Mouse (Mus musculus): ENCODE measurements around the gene Slc26a1. TPM values are rescaled to one million over a fixed set of nuclear protein-coding genes. Genes with fewer than 3 reads are reported as not detected.
"Not testable (repeated sequence)": the region's sequence is repeated elsewhere in the genome, so short reads cannot be mapped to it uniquely, and the experiment has no call there.

Gene Slc26a1
- polyA plus RNA-seq, 1 experiment = not detected

DNA sequence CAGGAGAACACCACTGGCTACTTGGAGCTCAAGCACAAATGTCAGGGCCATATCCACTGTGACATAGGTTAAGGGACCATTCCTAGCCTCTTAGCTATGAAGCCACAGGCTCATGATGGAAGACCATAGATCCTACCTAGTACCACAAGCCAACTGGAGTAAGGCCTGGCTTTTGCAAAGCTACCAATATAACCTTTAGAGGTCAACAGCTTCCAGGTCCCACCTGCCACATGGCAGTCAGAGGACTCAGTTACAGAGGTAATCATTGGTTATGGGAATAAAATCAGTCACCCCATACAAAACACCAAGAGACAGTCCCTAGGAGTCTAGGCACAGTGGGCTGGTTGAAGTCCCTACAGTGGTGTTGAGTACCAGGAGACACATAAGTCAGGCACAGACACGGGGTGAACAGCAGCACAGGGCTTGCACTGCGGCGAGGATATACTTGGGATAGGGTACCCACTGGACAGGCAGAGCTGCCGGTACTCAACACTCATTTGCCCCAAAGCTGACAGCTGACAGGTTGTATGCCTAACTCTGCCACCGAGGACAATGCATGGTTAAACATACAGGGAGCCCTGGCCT, 24.1 kb downstream of the Slc26a1 start:
- no peak for TF ChIP-seq POLR2A (IDR thresholded peaks at IDR 0.05; ENCODE audit: low read depth, low read length)
- no peak overlapping the region for H3K4me3 ChIP-seq (ENCODE audit: insufficient read depth, low read length)
- no peak overlapping the region for H3K27ac ChIP-seq (ENCODE audit: insufficient read depth, low read length)

DNA sequence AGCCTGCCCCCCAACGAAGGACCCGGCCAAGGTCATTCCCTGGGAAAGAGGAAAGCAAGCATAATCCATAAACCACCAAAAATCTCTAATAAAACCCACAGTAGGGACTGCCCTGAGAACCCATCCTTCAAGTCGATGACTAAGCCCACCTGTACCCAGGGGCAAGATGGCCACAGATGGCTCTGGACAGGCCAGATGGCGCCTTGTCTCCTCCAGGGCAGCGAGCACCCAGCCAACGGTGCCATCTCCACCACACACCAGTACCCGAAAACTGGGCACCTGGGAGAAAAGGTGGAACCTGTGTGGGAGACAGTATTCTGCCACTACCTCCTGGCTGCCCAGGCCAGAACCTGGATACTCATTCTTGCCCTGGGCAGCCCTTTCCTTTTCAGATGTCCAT, 25.0 kb downstream of the Slc26a1 start:
- Histone ChIP-seq H3K27ac (ENCODE audit: insufficient read depth, low read length) (no peak overlapping the region), H3K4me1 (ENCODE audit: control insufficient read depth, insufficient read depth, low read length) (no peaks in the 10 kb centered on the region), H3K4me3 (ENCODE audit: insufficient read depth, low read length) (no peak overlapping the region)
- TF ChIP-seq CTCF (IDR thresholded peaks at IDR 0.05; ENCODE audit: borderline replicate concordance, insufficient read depth, low read length) (no peak), POLR2A (IDR thresholded peaks at IDR 0.05; ENCODE audit: low read depth, low read length) (no peak)

More for the DNA sequence above, 24.1 kb downstream of the Slc26a1 start:
- no peaks in the 10 kb centered on the region for H3K4me1 ChIP-seq (ENCODE audit: control insufficient read depth, insufficient read depth, low read length)

DNA sequence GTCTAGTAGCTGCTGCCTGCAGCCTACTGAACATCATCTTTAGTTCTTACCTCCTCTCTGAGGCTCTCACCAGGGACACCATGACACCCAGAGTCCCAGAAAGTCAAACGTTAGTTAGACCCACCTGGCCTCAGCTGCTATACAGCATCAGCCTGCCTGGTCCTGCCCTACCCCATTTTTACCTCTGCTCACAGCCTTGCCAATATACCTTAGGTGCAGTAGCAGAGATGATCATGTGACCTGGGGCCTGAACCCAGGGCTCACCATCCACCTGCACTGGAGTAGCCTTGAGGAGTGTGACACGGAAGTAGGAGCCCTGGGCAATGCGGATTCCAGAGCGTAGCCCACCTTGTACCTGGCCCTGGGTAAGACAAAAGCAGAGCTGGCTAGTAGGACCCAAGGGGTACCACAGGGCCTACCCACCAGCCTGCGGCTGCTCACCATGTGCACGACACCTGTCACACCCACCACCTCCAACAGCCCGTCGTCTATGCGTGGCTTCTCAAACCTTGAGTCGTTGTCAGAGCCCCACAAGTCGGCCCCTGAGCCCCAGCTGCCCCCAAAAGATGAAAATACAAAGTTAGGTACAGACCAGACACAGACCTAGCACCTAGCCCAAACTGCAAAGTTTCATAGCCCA, 26.3 kb downstream of the Slc26a1 start:
- TF ChIP-seq POLR2A (IDR thresholded peaks at IDR 0.05; ENCODE audit: low read depth, low read length) = no peak
- TF ChIP-seq CTCF (IDR thresholded peaks at IDR 0.05; ENCODE audit: borderline replicate concordance, insufficient read depth, low read length) = no peak
- no peak overlapping the region for H3K4me3 ChIP-seq (ENCODE audit: insufficient read depth, low read length)
- no peak overlapping the region for H3K27ac ChIP-seq (ENCODE audit: insufficient read depth, low read length)
- H3K4me1 ChIP-seq (ENCODE audit: control insufficient read depth, insufficient read depth, low read length) = no peaks in the 10 kb centered on the region

DNA sequence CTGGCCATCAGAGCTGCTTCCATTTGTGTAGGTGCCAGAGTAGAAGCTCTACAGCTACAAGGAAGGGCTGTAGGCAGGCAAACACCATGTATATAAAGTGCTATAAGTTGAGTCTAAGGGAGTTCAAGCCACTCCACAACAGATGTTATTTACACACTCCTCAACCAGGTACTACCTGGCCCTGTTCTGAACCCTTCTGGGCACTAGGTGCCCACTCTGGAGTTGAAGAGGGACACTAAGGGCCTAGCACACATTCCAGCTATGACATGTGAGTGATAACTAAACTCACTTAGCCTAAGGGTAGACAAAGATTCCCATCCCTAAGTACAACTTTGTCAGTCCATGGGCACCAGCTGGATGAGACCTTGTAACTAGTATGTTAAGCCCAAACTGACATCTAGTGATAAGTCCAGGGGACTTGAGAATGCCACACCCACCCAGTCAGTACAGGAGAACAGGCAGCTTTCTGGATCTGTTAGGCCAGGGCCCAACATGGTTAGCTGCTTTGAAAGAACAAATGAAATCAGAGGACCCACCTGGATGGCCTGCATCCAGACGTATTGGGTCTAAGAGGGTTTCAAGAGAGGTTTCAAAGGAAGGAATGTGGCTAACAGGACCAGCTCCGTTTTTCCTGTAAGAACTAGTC, 27.4 kb downstream of the Slc26a1 start:
- no peaks in the 10 kb centered on the region for H3K4me1 ChIP-seq (ENCODE audit: control insufficient read depth, insufficient read depth, low read length)
- no peak overlapping the region for H3K27ac ChIP-seq (ENCODE audit: insufficient read depth, low read length)
- H3K4me3 ChIP-seq (ENCODE audit: insufficient read depth, low read length) = no peak overlapping the region
- TF ChIP-seq POLR2A (IDR thresholded peaks at IDR 0.05; ENCODE audit: low read depth, low read length) (no peak), CTCF (IDR thresholded peaks at IDR 0.05; ENCODE audit: borderline replicate concordance, insufficient read depth, low read length) (no peak)

DNA sequence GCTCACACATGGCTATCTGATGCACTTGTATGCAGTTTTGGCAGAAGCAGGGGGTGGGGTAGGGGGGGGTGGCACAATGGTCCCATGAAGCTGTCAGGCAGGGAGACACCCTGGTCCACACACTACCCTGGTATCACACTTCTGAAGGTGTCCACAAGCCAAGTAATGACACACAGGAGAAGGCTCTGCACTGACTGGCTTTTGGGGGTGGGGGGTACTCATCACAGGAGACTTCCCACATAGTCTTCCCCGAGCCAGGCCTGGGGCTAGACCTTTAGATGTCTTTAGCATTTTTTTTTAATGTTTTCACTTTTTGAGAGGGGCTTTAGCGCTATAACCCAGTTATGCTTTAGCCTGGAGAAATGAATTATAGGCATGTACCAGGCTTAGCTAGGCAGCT, 28.1 kb downstream of the Slc26a1 start:
- H3K4me1 ChIP-seq (ENCODE audit: control insufficient read depth, insufficient read depth, low read length) = no peaks in the 10 kb centered on the region
- no peak overlapping the region for H3K27ac ChIP-seq (ENCODE audit: insufficient read depth, low read length)
- H3K4me3 ChIP-seq (ENCODE audit: insufficient read depth, low read length) = no peak overlapping the region
- TF ChIP-seq CTCF (IDR thresholded peaks at IDR 0.05; ENCODE audit: borderline replicate concordance, insufficient read depth, low read length) (no peak), POLR2A (IDR thresholded peaks at IDR 0.05; ENCODE audit: low read depth, low read length) (no peak)

DNA sequence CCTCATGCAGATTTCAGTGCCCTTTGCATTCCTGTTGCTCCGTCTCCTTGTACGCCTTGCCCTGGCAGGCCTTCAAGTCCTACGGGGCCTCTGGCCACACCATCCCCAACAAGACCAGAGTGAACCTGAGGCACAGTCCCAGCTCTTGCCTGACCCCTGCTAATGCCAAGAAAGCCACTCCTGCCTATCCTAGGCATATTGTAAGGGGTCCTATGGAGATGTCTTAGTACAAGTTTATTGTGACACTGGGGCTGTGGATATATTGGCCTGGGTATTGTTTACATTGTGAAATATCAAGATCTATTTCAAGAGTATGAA, 29.1 kb downstream of the Slc26a1 start:
- Histone ChIP-seq H3K27ac (ENCODE audit: insufficient read depth, low read length) (no peak overlapping the region), H3K4me1 (ENCODE audit: control insufficient read depth, insufficient read depth, low read length) (no peaks in the 10 kb centered on the region), H3K4me3 (ENCODE audit: insufficient read depth, low read length) (no peak overlapping the region)
- TF ChIP-seq CTCF (IDR thresholded peaks at IDR 0.05; ENCODE audit: borderline replicate concordance, insufficient read depth, low read length) (no peak), POLR2A (IDR thresholded peaks at IDR 0.05; ENCODE audit: low read depth, low read length) (no peak)

DNA sequence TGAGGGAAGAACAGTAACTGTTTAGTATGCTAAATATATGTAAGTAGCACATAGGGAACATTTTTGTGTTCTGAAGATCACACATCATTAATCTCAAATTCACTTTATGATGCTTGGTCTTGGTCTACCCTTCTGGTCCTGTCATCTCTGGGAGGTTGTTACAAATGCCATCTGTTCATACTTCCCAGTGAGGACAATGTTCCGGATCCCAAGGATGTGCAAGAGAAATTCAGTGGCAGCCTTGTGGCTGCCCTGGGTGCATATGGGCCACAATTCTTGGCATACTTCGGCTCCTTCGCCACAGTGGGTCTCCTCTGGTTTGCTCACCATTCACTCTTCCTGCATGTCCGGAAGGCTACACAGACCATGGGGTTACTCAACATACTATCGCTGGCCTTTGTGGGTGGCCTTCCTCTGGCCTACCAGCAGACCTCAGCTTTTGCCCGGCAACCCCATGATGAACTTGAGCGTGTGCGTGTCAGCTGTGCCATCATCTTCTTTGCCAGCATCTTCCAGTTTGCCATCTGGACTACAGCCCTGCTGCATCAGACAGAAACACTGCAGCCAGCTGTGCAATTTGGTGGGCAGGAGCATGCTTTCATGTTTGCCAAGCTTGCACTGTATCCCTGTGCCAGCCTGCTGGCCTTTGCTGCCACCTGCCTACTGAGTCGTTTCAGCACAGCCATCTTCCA, 29.6 kb downstream of the Slc26a1 start:
- no peak overlapping the region for H3K4me3 ChIP-seq (ENCODE audit: insufficient read depth, low read length)
- no peak for TF ChIP-seq CTCF (IDR thresholded peaks at IDR 0.05; ENCODE audit: borderline replicate concordance, insufficient read depth, low read length)
- no peak for TF ChIP-seq POLR2A (IDR thresholded peaks at IDR 0.05; ENCODE audit: low read depth, low read length)
- H3K4me1 ChIP-seq (ENCODE audit: control insufficient read depth, insufficient read depth, low read length) = no peaks in the 10 kb centered on the region
- no peak overlapping the region for H3K27ac ChIP-seq (ENCODE audit: insufficient read depth, low read length)

DNA sequence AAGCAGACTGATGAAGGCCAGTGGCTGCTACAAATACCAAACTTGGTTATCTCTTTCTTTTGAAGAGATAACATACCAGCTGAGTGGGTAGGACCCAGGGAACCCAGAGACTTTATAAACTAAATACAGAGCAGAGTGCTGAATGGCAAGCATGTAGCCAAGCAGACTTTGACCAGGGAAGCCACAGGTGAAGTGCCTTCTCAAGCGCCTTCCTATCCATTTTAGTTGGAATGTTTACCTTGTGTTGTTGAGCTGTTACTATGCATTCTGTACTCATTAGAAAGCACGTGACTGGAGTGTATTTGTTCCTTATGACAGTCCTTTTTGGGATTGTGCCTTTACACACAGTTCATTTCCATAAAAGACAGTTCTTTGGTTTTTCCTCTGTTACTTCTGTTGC, 31.7 kb downstream of the Slc26a1 start:
- Histone ChIP-seq H3K4me1 (ENCODE audit: control insufficient read depth, insufficient read depth, low read length) (no peaks in the 10 kb centered on the region), H3K27ac (ENCODE audit: insufficient read depth, low read length) (no peak overlapping the region), H3K4me3 (ENCODE audit: insufficient read depth, low read length) (no peak overlapping the region)
- TF ChIP-seq POLR2A (IDR thresholded peaks at IDR 0.05; ENCODE audit: low read depth, low read length) (no peak), CTCF (IDR thresholded peaks at IDR 0.05; ENCODE audit: borderline replicate concordance, insufficient read depth, low read length) (no peak)

DNA sequence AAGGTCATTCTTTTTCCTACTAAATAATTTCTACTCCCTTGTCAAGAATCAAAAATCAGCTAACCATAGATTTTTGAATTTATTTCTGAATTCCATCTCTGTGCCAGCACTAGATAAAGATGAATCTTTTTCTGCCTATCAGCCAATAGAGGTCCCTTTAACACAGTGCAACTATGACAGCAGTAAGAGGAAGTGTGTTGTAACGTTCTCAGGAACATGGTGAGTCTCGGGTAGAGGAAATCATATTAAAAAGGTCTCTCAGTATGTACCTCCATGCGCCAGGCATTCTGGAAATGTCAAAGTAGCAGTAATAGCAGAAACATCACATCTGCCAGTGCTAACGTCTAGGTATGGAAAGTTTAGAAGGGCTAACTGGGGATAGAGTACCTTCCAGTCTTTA, 39.2 kb downstream of the Slc26a1 start:
- H3K4me1 ChIP-seq (ENCODE audit: control insufficient read depth, insufficient read depth, low read length) = no peaks in the 10 kb centered on the region
- no peak overlapping the region for H3K4me3 ChIP-seq (ENCODE audit: insufficient read depth, low read length)
- TF ChIP-seq CTCF (IDR thresholded peaks at IDR 0.05; ENCODE audit: borderline replicate concordance, insufficient read depth, low read length) = no peak
- no peak for TF ChIP-seq POLR2A (IDR thresholded peaks at IDR 0.05; ENCODE audit: low read depth, low read length)
- H3K27ac ChIP-seq (ENCODE audit: insufficient read depth, low read length) = no peak overlapping the region

DNA sequence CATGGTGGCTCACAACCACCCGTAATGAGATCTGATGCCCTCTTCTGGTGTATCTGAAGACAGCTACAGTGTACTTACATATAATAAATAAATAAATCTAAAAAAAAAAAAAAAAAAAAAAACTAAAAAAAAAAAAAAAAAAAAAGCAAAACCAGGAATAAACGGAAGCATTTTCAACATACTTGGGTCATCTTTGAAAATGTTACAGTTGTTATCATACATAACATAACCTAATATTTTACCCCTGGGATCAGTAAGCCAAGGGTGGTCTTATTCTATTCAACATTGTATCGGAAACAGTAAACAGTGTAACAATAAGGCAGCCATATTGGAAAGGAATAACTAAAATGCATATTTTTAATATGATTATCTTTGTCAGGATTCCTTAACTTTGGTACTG, 41.3 kb downstream of the Slc26a1 start:
- H3K4me3 ChIP-seq (ENCODE audit: insufficient read depth, low read length); H3K4me1 ChIP-seq (ENCODE audit: control insufficient read depth, insufficient read depth, low read length); H3K27ac ChIP-seq (ENCODE audit: insufficient read depth, low read length): not testable (repeated sequence)

All from embryonic fibroblast, embryonic 13.5 days (primary cell).